1 mouse cellular context compared by ENCODE assay signal in the genomic region with DNA sequence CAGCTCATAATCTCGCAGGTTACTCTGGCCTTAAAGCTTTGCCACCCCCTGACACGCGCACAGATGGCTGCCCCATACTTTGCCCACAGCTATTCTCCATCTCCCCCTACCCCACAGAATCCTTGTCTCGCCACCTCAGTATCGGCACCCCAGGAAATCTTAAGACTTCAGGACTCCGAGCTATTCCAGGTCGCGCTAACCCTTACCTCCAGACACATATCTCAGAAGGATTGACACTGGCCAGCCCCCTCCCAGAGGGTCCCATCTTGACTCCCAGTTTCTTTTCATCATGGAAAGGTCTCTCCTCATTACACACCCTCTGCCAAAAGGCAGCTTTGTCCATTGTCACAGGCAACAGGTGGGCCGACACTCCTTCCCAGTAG.
TF ChIP-seq lines count a peak whose summit lies in the region.

No protein-coding gene starts in this region.

TF ChIP-seq in MEL, 35 proteins besides CTCF, POLR2A, EP300 and RAD21:
- no peak for TF ChIP-seq ELF1 (IDR thresholded peaks at IDR 0.05; ENCODE audit: low read depth, low read length)
- no peak for TF ChIP-seq E2F4 (IDR thresholded peaks at IDR 0.05; ENCODE audit: borderline replicate concordance, low read depth, low read length)
- TF ChIP-seq ETS1 (IDR thresholded peaks at IDR 0.05; ENCODE audit: low read depth, low read length) = no peak
- no peak for TF ChIP-seq TAL1 (IDR thresholded peaks at IDR 0.05; ENCODE audit: low read length)
- TF ChIP-seq ZMIZ1 (IDR thresholded peaks at IDR 0.05; ENCODE audit: low read depth, low read length) = no peak
- TF ChIP-seq MYC (IDR thresholded peaks at IDR 0.05; ENCODE audit: low read depth, low read length) = no peak
- TF ChIP-seq UBTF (IDR thresholded peaks at IDR 0.05; ENCODE audit: borderline replicate concordance, insufficient read depth, low read depth, low read length) = no peak
